Mouse (Mus musculus): ENCODE measurements around the gene Tuba1a. TPM values are rescaled to one million over a fixed set of nuclear protein-coding genes. Genes with fewer than 3 reads are reported as not detected.

Gene Tuba1a
- total and polyA plus RNA-seq, 3 experiments = 153 to 533 (median 254) TPM

DNA sequence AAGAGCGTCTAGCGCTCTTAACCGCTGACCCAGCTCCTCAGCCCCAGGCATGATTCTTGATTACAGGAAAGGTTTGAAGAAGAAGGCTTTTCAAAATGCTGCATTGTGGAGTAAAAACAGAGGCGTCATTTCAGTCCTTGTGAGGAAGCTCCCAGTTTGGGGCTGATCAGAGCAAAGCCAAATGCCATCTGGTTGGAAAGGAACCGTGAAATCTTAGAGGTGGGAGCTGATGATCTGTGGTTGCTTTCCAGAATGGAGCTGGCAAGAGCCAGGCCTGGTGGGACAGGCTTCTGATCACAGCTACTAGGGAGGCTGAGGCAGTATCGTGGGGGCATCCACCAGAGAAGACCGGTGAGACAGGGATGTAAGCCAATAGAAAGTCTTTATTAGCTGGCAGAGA is 43.3 kb upstream of the Tuba1a start:
- H3K4me2 ChIP-seq (ENCODE audit: insufficient read depth, low read depth, poor library complexity, severe bottlenecking) = no peak overlapping the region
- no peak overlapping the region for H3K4me3 ChIP-seq (replicated peaks in 1 of 3; ENCODE audit: low read depth in 2 of 3, low read length in 2 of 3, poor library complexity in 1 of 3)
- H3K27ac ChIP-seq (ENCODE audit: insufficient read depth, low read depth) = no peak overlapping the region
- peaks cover 5 to 32% of the 10 kb centered on the region in 2 experiments for H3K4me1 ChIP-seq (ENCODE audit: control insufficient read depth in 1 of 2, insufficient read depth in 2 of 2)
- TF ChIP-seq CHD1 (IDR thresholded peaks at IDR 0.05; ENCODE audit: low read depth, low read length) (no peak), MYC (IDR thresholded peaks at IDR 0.05; ENCODE audit: low read depth, low read length) (no peak), MEF2A (IDR thresholded peaks at IDR 0.05; ENCODE audit: borderline replicate concordance, low read depth, low read length) (no peak), USF2 (conservative IDR thresholded peaks at IDR 0.05; ENCODE audit: low read depth, low read length) (no peak), MAFK (IDR thresholded peaks at IDR 0.05; ENCODE audit: insufficient replicate concordance, low read length) (no peak), JUND (conservative IDR thresholded peaks at IDR 0.05; ENCODE audit: low read depth, low read length) (no peak), ZMIZ1 (IDR thresholded peaks at IDR 0.05; ENCODE audit: low read depth, low read length) (no peak), POLR2AphosphoS2 (IDR thresholded peaks at IDR 0.05; ENCODE audit: low read depth, low read length) (no peak), EP300 (IDR thresholded peaks at IDR 0.05; ENCODE audit: low read length) (no peak), ZC3H11A (IDR thresholded peaks at IDR 0.05; ENCODE audit: low read depth, low read length) (no peak), ETS1 (conservative IDR thresholded peaks at IDR 0.05; ENCODE audit: low read depth, low read length) (no peak), KAT2A (IDR thresholded peaks at IDR 0.05; ENCODE audit: insufficient replicate concordance, low read length) (no peak), MXI1 (IDR thresholded peaks at IDR 0.05; ENCODE audit: low read depth, low read length) (no peak), SIN3A (IDR thresholded peaks at IDR 0.05; ENCODE audit: low read length) (no peak), SMC3 (IDR thresholded peaks at IDR 0.05; ENCODE audit: low read depth, low read length) (no peak)
- no peaks in the 10 kb centered on the region for H3K36me3 ChIP-seq (replicated peaks in 1 of 2; ENCODE audit: control insufficient read depth in 1 of 2, insufficient read depth in 1 of 2, low read length in 1 of 2)
- no peak overlapping the region for H3K9ac ChIP-seq (ENCODE audit: insufficient read depth, low read depth)
- no peak for DNase-seq (ENCODE audit: extremely low read depth)
- no peaks in the 10 kb centered on the region for H3K27me3 ChIP-seq (replicated peaks)
- H3K79me2 ChIP-seq (replicated peaks; ENCODE audit: control insufficient read depth, extremely low read depth, insufficient read depth, poor library complexity, severe bottlenecking) = no peaks in the 10 kb centered on the region
- dilution Hi-C loops (cut with MboI; ENCODE audit: extremely low pct_ligation_motif_present, extremely low pct_unique_long_range_greater_than_20kb, low sequenced_read_pairs) (no loop called here), in situ Hi-C loops (cut with MboI; ENCODE audit: low pct_ligation_motif_present, low pct_unique_long_range_greater_than_20kb, low sequenced_read_pairs) (loop anchor here (10.0 kb wide), 1 partner anchor 62 kb away; the partner anchor contains the start of gene Tuba1b)
- no peaks in the 10 kb centered on the region for H3K9me3 ChIP-seq (replicated peaks; ENCODE audit: low read length)

DNA sequence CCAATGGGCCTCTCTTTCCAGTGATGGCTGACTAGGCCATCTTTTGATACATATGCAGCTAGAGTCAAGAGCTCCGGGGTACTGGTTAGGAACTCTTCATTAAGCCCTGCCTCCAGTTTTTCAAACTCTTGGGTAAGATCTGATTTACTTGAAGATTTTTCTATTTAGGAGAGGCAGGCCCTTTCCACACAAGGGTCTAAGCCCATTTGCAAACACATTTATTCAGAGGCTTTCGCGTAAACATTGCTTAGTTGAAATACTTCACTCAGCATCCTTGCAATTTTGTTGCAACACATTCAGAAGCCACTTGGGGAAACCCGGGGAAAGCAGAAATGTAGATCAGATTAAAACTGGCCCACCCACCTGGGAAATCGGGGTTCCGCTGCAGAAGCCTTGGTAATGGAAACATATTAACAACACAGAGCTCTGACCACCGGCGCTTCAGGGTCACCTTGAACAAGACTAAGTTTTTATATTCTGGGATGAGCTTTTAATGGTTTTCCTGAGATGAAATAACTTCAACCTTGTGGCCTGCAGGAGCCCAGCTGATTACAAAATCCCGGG is 41.5 kb upstream of the Tuba1a start:
- no peak overlapping the region for H3K27ac ChIP-seq (ENCODE audit: insufficient read depth, low read depth)
- peaks cover 5 to 42% of the 10 kb centered on the region in 2 experiments for H3K4me1 ChIP-seq (ENCODE audit: control insufficient read depth in 1 of 2, insufficient read depth in 2 of 2)
- no peaks in the 10 kb centered on the region for H3K79me2 ChIP-seq (replicated peaks; ENCODE audit: control insufficient read depth, extremely low read depth, insufficient read depth, poor library complexity, severe bottlenecking)
- no peaks in the 10 kb centered on the region for H3K9me3 ChIP-seq (replicated peaks; ENCODE audit: low read length)
- TF ChIP-seq POLR2AphosphoS2 (IDR thresholded peaks at IDR 0.05; ENCODE audit: low read depth, low read length) (no peak), JUND (conservative IDR thresholded peaks at IDR 0.05; ENCODE audit: low read depth, low read length) (no peak), CTCF (conservative IDR thresholded peaks at IDR 0.05 in 1 of 2, IDR thresholded peaks at IDR 0.05 in 1 of 2; ENCODE audit: low read depth in 2 of 2, low read length in 2 of 2) (no peak), SMC3 (IDR thresholded peaks at IDR 0.05; ENCODE audit: low read depth, low read length) (no peak), ZKSCAN1 (IDR thresholded peaks at IDR 0.05; ENCODE audit: borderline replicate concordance, low read depth, low read length) (no peak), ETS1 (conservative IDR thresholded peaks at IDR 0.05; ENCODE audit: low read depth, low read length) (no peak), TBP (conservative IDR thresholded peaks at IDR 0.05; ENCODE audit: low read depth, low read length) (no peak), NRF1 (IDR thresholded peaks at IDR 0.05; ENCODE audit: low read depth, low read length) (no peak), KAT2A (IDR thresholded peaks at IDR 0.05; ENCODE audit: insufficient replicate concordance, low read length) (no peak), HCFC1 (IDR thresholded peaks at IDR 0.05; ENCODE audit: low read depth, low read length) (no peak), MYC (IDR thresholded peaks at IDR 0.05; ENCODE audit: low read depth, low read length) (no peak), IRF4 (IDR thresholded peaks at IDR 0.05; ENCODE audit: low read depth, low read length) (no peak), USF2 (conservative IDR thresholded peaks at IDR 0.05; ENCODE audit: low read depth, low read length) (no peak), SIN3A (IDR thresholded peaks at IDR 0.05; ENCODE audit: low read length) (no peak)
- H3K9ac ChIP-seq (ENCODE audit: insufficient read depth, low read depth) = no peak overlapping the region
- no peaks in the 10 kb centered on the region for H3K36me3 ChIP-seq (replicated peaks in 1 of 2; ENCODE audit: control insufficient read depth in 1 of 2, insufficient read depth in 1 of 2, low read length in 1 of 2)
- H3K4me2 ChIP-seq (ENCODE audit: insufficient read depth, low read depth, poor library complexity, severe bottlenecking) = 0 out of 2 replicates have a peak overlapping the region, but pooled peaks have one; percentile 0
- H3K27me3 ChIP-seq (replicated peaks) = no peaks in the 10 kb centered on the region
- H3K4me3 ChIP-seq (replicated peaks in 1 of 3; ENCODE audit: low read depth in 2 of 3, low read length in 2 of 3, poor library complexity in 1 of 3) = no peak overlapping the region
- dilution Hi-C loops (cut with MboI; ENCODE audit: extremely low pct_ligation_motif_present, extremely low pct_unique_long_range_greater_than_20kb, low sequenced_read_pairs) (no loop called here), in situ Hi-C loops (cut with MboI; ENCODE audit: low pct_ligation_motif_present, low pct_unique_long_range_greater_than_20kb, low sequenced_read_pairs) (loop anchor here (5.0 to 10.0 kb wide), 2 partner anchors 60 to 108 kb away; partner anchors contain the start of gene Tuba1b)
- DNase-seq (ENCODE audit: extremely low read depth) = no peak

All from CH12.LX (cell line).